Mouse (Mus musculus) ES-E14 (cell line): ENCODE data around the gene Pou5f1. TPM values are rescaled to one million over a fixed set of nuclear protein-coding genes. Genes with fewer than 3 reads are reported as not detected.
"Not testable (repeated sequence)": the region's sequence is repeated elsewhere in the genome, so short reads cannot be mapped to it uniquely, and the experiment has no call there.

ENCODE experiments used
- DNase-seq: peaks from one replicate; pipeline ENCODE4 v3.0.0-alpha.2; 2013; ENCODE audit warnings: low read depth, low spot score
- H3K27ac ChIP-seq: 2 replicates; pipeline ENCODE4 v1.5.1; 2012; ENCODE audit warnings: low read depth, mild to moderate bottlenecking, low read length, moderate library complexity, mixed read lengths; ENCODE audit not compliant: poor library complexity, insufficient read depth, severe bottlenecking
- H3K36me3 ChIP-seq: 2 replicates; pipeline ENCODE4 v1.6.1; 2012; ENCODE audit warnings: mild to moderate bottlenecking, low read length, moderate library complexity, mixed read lengths; ENCODE audit not compliant: control insufficient read depth, poor library complexity, insufficient read depth, severe bottlenecking
- H3K4me1 ChIP-seq, 2 experiments: fragments of 150-350 bp in 1 of 2; sonication (generic) in 1 of 2; 2 replicates each; pipeline ENCODE4 v1.6.1; 2012; ENCODE audit warnings: low read length in 2 of 2, mild to moderate bottlenecking in 1 of 2, mixed read lengths in 1 of 2; ENCODE audit not compliant: control insufficient read depth in 2 of 2, insufficient read depth in 2 of 2, poor library complexity in 1 of 2
- H3K4me3 ChIP-seq, 2 experiments: fragments of 150-350 bp in 1 of 2; sonication (generic) in 1 of 2; 2 replicates each; pipeline ENCODE4 v1.5.1; 2012; ENCODE audit warnings: low read length in 2 of 2, low read depth in 1 of 2, mild to moderate bottlenecking in 1 of 2, mixed read lengths in 1 of 2; ENCODE audit not compliant: insufficient read depth in 1 of 2, poor library complexity in 1 of 2, severe bottlenecking in 1 of 2
- H3K9ac ChIP-seq: 2 replicates; pipeline ENCODE4 v1.6.1; 2012; ENCODE audit warnings: low read depth, mild to moderate bottlenecking, low read length, mixed read lengths; ENCODE audit not compliant: poor library complexity, insufficient read depth, severe bottlenecking
- H3K9me3 ChIP-seq: fragments of 150-350 bp; sonication (generic); 2 replicates; pipeline ENCODE4 v1.6.1; 2012; ENCODE audit warnings: low read depth, mild to moderate bottlenecking, low read length; ENCODE audit not compliant: control insufficient read depth, insufficient read depth
- CHD2 ChIP-seq: IDR thresholded peaks from 2 replicates; pipeline ENCODE4 v1.6.1; 2014; ENCODE audit warnings: mild to moderate bottlenecking, low read depth, low read length, inconsistent platforms
- HCFC1 ChIP-seq: IDR thresholded peaks from 2 replicates; pipeline ENCODE4 v1.6.1; 2012; ENCODE audit warnings: low read length, inconsistent platforms, borderline replicate concordance; ENCODE audit not compliant: insufficient read depth
- MAFK ChIP-seq: IDR thresholded peaks from 2 replicates; pipeline ENCODE4 v1.6.1; 2014; ENCODE audit warnings: mild to moderate bottlenecking, low read depth, low read length, inconsistent platforms; ENCODE audit not compliant: insufficient read depth
- ZC3H11A ChIP-seq: IDR thresholded peaks from 2 replicates; pipeline ENCODE4 v1.6.1; 2012; ENCODE audit warnings: low read depth, mild to moderate bottlenecking, inconsistent platforms, low read length, borderline replicate concordance
- ZNF384 ChIP-seq: IDR thresholded peaks from 2 replicates; pipeline ENCODE4 v1.6.1; 2012; ENCODE audit warnings: low read depth, low read length, inconsistent platforms
- in situ Hi-C, 2 experiments: fragments of 600-800 bp; cut with MboI; formaldehyde crosslinking; loops; one replicate each; pipeline ENCODE4 v1.15.1; 2025; ENCODE audit warnings: low sequenced_read_pairs in 2 of 2, inconsistent platforms in 1 of 2; ENCODE audit not compliant: unreplicated experiment in 2 of 2
- total RNA-seq: library from RNA; depleted of rRNA; stranded (reverse); fragments of 300-350 nt; gene quantifications from 2 replicates; pipeline ENCODE4 v1.2.3, GENCODE M21; 2012; rRNA removed

The Pou5f1 gene
- total RNA-seq: 844 and 868 TPM in 2 replicates

DNA sequence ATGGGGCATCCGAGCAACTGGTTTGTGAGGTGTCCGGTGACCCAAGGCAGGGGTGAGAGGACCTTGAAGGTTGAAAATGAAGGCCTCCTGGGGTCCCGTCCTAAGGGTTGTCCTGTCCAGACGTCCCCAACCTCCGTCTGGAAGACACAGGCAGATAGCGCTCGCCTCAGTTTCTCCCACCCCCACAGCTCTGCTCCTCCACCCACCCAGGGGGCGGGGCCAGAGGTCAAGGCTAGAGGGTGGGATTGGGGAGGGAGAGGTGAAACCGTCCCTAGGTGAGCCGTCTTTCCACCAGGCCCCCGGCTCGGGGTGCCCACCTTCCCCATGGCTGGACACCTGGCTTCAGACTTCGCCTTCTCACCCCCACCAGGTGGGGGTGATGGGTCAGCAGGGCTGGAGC, at the start of gene Pou5f1:
Gene Pou5f1, plus strand, starts transcription at position 243 of the 400 bp plus-strand sequence.
- peak within 1 kb of the TSS; percentile 79 to 88 for H3K4me3 ChIP-seq
- H3K4me1 ChIP-seq: peaks cover 8 to 17% of the 10 kb centered on the region in 2 experiments
- no peaks in the 10 kb centered on the region for H3K9me3 ChIP-seq
- in situ Hi-C loops: no loop called here
- peak within 1 kb of the TSS; percentile 87 for H3K9ac ChIP-seq
- peak within 1 kb of the TSS; percentile 100 for H3K27ac ChIP-seq
- H3K36me3 ChIP-seq: peaks cover 28% of the 10 kb centered on the region
- DNase-seq: peak; percentile 65
- TF ChIP-seq ZC3H11A (no peak), ZNF384 (no peak), CHD2 (no peak), HCFC1 (no peak), MAFK (no peak)

DNA sequence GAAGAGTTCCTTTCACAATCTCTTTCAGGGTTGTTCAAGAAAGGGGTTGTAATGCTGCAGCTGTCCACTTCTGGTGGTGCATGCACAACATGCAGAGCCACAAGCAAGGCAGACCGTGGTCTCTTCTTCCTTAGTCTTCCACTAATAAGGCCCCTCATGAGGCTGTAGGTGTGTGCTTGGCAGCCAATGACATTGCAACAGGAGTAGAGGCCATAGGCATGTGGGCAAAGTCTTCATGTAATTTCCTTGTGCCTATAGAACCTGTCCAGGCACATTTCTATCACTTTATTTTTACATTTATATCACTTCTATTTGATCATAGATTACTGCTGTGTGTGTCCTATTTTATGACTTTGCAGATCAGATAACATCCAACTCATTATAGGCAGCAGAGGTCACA, 47.6 kb upstream of the Pou5f1 start:
- H3K9ac ChIP-seq, H3K36me3 ChIP-seq, in situ Hi-C loops, H3K9me3 ChIP-seq, H3K27ac ChIP-seq, H3K4me3 ChIP-seq, DNase-seq, H3K4me1 ChIP-seq: not testable (repeated sequence)

DNA sequence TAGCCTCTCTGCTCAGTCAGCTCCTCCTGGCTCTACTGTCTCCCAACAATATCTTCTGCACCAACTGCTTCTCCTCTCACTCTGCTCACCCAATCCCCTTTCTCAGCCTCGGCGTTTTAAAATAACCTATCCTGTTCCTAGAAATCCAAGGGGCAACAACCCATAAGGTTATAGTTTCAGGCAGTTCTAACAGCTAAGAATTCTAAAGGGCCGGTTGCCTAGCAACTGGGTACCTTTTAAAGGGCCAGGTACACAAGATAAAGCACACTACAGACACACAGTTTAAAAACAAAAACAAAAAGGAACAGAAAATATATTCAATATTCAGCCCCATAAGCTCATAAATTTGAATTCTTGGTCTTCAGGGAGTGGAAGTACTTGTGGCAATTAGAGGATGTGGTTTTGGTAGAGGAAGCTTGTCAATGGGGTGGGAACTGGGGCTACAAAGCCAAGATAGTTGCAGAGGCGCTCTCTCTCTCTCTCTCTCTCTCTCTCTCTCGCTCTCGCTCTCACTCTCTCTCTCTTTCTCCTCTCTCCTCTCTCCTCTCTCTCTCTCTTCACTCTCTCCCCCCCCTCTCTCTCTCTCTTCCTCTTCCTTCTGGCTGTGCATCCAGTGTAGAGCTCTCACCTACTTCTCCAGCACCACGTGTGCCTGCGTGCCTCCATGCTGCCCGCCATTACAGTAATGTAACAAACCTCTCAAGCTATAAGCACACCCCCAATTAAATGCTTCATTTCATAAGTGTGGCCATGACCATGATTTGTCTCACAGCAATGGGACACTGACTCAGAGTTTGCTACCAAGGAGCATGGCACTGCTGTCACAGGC, 45.1 kb upstream of the Pou5f1 start:
- H3K27ac ChIP-seq, H3K36me3 ChIP-seq, H3K4me3 ChIP-seq, DNase-seq, H3K9ac ChIP-seq, H3K9me3 ChIP-seq, H3K4me1 ChIP-seq, in situ Hi-C loops: not testable (repeated sequence)

DNA sequence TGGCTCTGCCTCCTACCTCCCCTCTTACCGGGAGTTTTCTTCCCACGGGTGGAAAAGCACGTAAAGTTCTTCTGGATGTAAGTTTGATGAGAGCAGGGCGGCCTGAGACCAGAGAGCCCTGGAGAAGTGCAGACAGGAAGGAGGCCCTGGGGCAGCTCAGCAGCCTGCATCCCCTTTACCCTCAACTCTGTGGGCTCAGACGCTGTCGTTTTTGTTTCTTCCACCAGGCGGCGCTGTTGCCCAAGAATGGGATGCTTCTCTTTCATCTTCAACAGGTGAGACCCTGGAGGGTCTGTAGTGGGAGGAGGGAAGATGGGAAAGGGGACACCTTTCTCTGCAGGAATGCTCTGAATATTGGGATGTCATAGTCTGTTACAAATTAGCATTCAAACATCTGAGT, 40.2 kb upstream of the Pou5f1 start:
- in situ Hi-C loops, H3K4me3 ChIP-seq, H3K9me3 ChIP-seq, H3K27ac ChIP-seq, H3K4me1 ChIP-seq, H3K36me3 ChIP-seq, H3K9ac ChIP-seq: not testable (repeated sequence)
- 0 out of 2 replicates have a peak, but pooled peaks have one; percentile 53 for TF ChIP-seq ZC3H11A
- DNase-seq: peak; percentile 74

DNA sequence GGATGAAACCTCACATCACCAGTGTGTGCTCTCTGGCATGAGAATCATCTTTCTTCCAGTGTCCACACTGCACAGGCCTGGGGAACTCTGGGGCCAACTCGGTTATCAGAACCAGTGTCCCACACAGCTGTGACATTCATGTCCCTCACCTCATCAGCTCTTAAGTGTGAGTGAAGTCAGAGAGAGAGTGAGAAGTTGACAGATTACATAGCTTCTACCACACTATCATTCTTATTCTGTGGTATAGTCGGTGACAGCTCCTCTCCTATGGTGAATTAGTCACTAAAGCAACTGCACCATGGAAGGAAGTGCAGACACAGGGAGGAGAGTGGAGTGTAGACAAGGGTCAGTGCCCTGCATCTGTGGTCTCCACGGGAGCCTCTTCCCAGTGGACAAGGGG, 36.9 kb upstream of the Pou5f1 start:
- H3K9ac ChIP-seq, H3K4me3 ChIP-seq, DNase-seq, H3K9me3 ChIP-seq, in situ Hi-C loops, H3K36me3 ChIP-seq, H3K27ac ChIP-seq, H3K4me1 ChIP-seq: not testable (repeated sequence)
